Comparison of ENCODE assay signal across 12 mouse cellular contexts in genomic region chr1:36903376-36904083, GRCm38 (mm10). TPM values are rescaled to one million over a fixed set of nuclear protein-coding genes. Genes with fewer than 3 reads are reported as not detected.
DNase-seq lines count a peak whose midpoint lies in the region; ATAC-seq and TF ChIP-seq lines count a peak whose summit lies in the region.
"Had no signal": no experiment of that assay in that cellular context is flagged by ENCODE, and none has a peak within 500 bp of the region (broad histone marks: within the 10 kb centered on the region; RNA-seq: fewer than 3 reads in every experiment).

No protein-coding gene starts in this region.

- ATAC-seq in midbrain, embryonic 16.5 days: peak; percentile 34; the same call in 1 of the 2 replicates
- ATAC-seq in midbrain, postnatal 0 days (ENCODE audit: low FRiP score): no peak
- no peak for ATAC-seq in megakaryocyte, adult 5-6 weeks (ENCODE audit: poor library complexity, severe bottlenecking)

- H3K27ac ChIP-seq in midbrain, embryonic 16.5 days (ENCODE audit: low read length): no peak overlapping the region
- no peak overlapping the region for H3K27ac ChIP-seq in midbrain, embryonic 10.5 days (replicated peaks)
- H3K27ac ChIP-seq in midbrain, postnatal 0 days (ENCODE audit: low read depth, low read length): 0 out of 2 replicates have a peak overlapping the region, but pooled peaks have one; percentile 43
- H3K27ac ChIP-seq: hindbrain, embryonic 10.5 days; kidney, embryonic 15.5 days; midbrain, embryonic 12.5 days had no signal

- H3K36me3 ChIP-seq in midbrain, embryonic 16.5 days (ENCODE audit: control insufficient read depth, insufficient read depth, low read length): no peaks in the 10 kb centered on the region
- peaks cover 6% of the 10 kb centered on the region; the same call in 1 of the 2 replicates for H3K36me3 ChIP-seq in midbrain, embryonic 10.5 days
- H3K36me3 ChIP-seq in midbrain, postnatal 0 days (ENCODE audit: insufficient read depth, low read length): no peaks in the 10 kb centered on the region
- H3K36me3 ChIP-seq: kidney, embryonic 15.5 days had no signal

- H3K9me3 ChIP-seq in midbrain, embryonic 16.5 days (replicated peaks; ENCODE audit: control insufficient read depth, low read length, poor library complexity, severe bottlenecking): no peaks in the 10 kb centered on the region
- no peaks in the 10 kb centered on the region for H3K9me3 ChIP-seq in midbrain, embryonic 10.5 days (replicated peaks)
- H3K9me3 ChIP-seq in midbrain, postnatal 0 days (ENCODE audit: low read length): no peaks in the 10 kb centered on the region
- H3K9me3 ChIP-seq: hindbrain, embryonic 10.5 days; kidney, embryonic 15.5 days; liver, embryonic 13.5 days; midbrain, embryonic 12.5 days had no signal

- H3K9ac ChIP-seq in midbrain, embryonic 16.5 days (ENCODE audit: low read depth, low read length): no peak overlapping the region
- no peak overlapping the region for H3K9ac ChIP-seq in midbrain, postnatal 0 days (replicated peaks; ENCODE audit: low read length, poor library complexity, severe bottlenecking)
- H3K9ac ChIP-seq: kidney, embryonic 15.5 days; liver, embryonic 13.5 days; midbrain, embryonic 12.5 days had no signal

- H3K27me3 ChIP-seq in midbrain, embryonic 16.5 days (ENCODE audit: control insufficient read depth, insufficient read depth, low read depth, low read length): no peaks in the 10 kb centered on the region
- H3K27me3 ChIP-seq in midbrain, embryonic 10.5 days (ENCODE audit: low read depth, poor library complexity, severe bottlenecking): no peaks in the 10 kb centered on the region
- no peaks in the 10 kb centered on the region for H3K27me3 ChIP-seq in midbrain, postnatal 0 days (ENCODE audit: insufficient read depth, low read length)
- H3K27me3 ChIP-seq: kidney, embryonic 15.5 days; liver, embryonic 13.5 days; midbrain, embryonic 12.5 days had no signal

- H3K4me1 ChIP-seq in midbrain, embryonic 16.5 days (ENCODE audit: control insufficient read depth, insufficient read depth, low read length): peaks cover 5% of the 10 kb centered on the region
- H3K4me1 ChIP-seq in midbrain, embryonic 10.5 days: no peaks in the 10 kb centered on the region
- peaks cover 3% of the 10 kb centered on the region; the same call in 1 of the 2 replicates for H3K4me1 ChIP-seq in midbrain, postnatal 0 days (ENCODE audit: insufficient read depth, low read length)
- H3K4me1 ChIP-seq: hindbrain, embryonic 10.5 days; kidney, embryonic 15.5 days had no signal

- peak; percentile 20 to 58 for DNase-seq in frontal cortex, adult 2 months (ENCODE audit: extremely low spot score in 1 of 2, low spot score in 1 of 2)
- DNase-seq in frontal cortex, postnatal 14 days (ENCODE audit: low spot score in 2 of 2): no peak
- no peak for DNase-seq in midbrain, embryonic 10.5 days (ENCODE audit: low spot score)
- DNase-seq in brain, adult 2 months (ENCODE audit: low read depth, low spot score): peak; percentile 75
- no peak for DNase-seq in midbrain, postnatal 0 days (ENCODE audit: low spot score)
- no peak for DNase-seq in ovary, postnatal 10 days (ENCODE audit: low spot score)
- DNase-seq: liver, embryonic 13.5 days had no signal

- H3K4me3 ChIP-seq in midbrain, embryonic 16.5 days (ENCODE audit: low read depth, low read length): no peak overlapping the region
- H3K4me3 ChIP-seq in midbrain, embryonic 10.5 days: no peak overlapping the region
- no peak overlapping the region for H3K4me3 ChIP-seq in midbrain, postnatal 0 days (ENCODE audit: low read depth, low read length)
- H3K4me3 ChIP-seq: hindbrain, embryonic 10.5 days; kidney, embryonic 15.5 days; liver, embryonic 13.5 days; midbrain, embryonic 12.5 days had no signal

- 94% methylated on average over 15 of the region's 15 CpGs for WGBS in midbrain, embryonic 16.5 days
- 90% methylated on average over 15 of the region's 15 CpGs for WGBS in midbrain, embryonic 10.5 days
- WGBS in midbrain, postnatal 0 days: 93% methylated on average over 15 of the region's 15 CpGs

- TF ChIP-seq CTCF in midbrain, postnatal 0 days (IDR thresholded peaks at IDR 0.05): no peak

- no peak overlapping the region for H3K4me2 ChIP-seq in midbrain, embryonic 16.5 days (ENCODE audit: low read length)
- no peak overlapping the region for H3K4me2 ChIP-seq in midbrain, postnatal 0 days (ENCODE audit: low read depth, low read length, poor library complexity, severe bottlenecking)
- H3K4me2 ChIP-seq: kidney, embryonic 15.5 days; liver, embryonic 13.5 days; midbrain, embryonic 12.5 days had no signal

RNA-seq across cellular contexts. Expression of gene Tmem131, which starts 39.9 kb away (rescaled TPM):
- polyA plus RNA-seq in frontal cortex, adult 2 months (2012; rRNA removed): 42.4 and 44.8 TPM in 2 replicates
- 13.8 and 14.0 TPM in 2 replicates for polyA plus RNA-seq in midbrain, embryonic 16.5 days (2015; fragmentation: Nextera tagmentation; extraction: Ambion mirVana)
- 10.3 and 12.5 TPM in 2 replicates for polyA plus RNA-seq in midbrain, embryonic 10.5 days (2016; fragmentation: Nextera tagmentation; extraction: Ambion mirVana)
- total RNA-seq in midbrain, postnatal 0 days (2014; rRNA removed): 25.8 and 36.8 TPM in 2 replicates
- 8.6 and 11.1 TPM in 2 replicates for polyA plus RNA-seq in midbrain, postnatal 0 days (2015; fragmentation: Nextera tagmentation; extraction: Ambion mirVana)
- 65.6 and 68.7 TPM in 2 replicates for total RNA-seq in megakaryocyte, adult 5-6 weeks (2015)
- total RNA-seq in megakaryocyte, adult 5-6 weeks (2017): 20.3 and 32.8 TPM in 2 replicates

Comparison
In these comparisons a context has a peak if more than half of its experiments do, and no peak if none do; other contexts are left out.
1. DNase-seq: peak in frontal cortex, adult 2 months (2 of 2) and brain, adult 2 months (single experiment); none in frontal cortex, postnatal 14 days (0 of 2), midbrain, embryonic 10.5 days (single experiment), midbrain, postnatal 0 days (single experiment) and ovary, postnatal 10 days (single experiment).